Mouse (Mus musculus) heart, adult 11 months (tissue): ENCODE data around the gene Vmp1.

Source experiments
- DNase-seq: peaks from one replicate; pipeline ENCODE4 v3.0.0; 2022

The Vmp1 gene

GRCm38 (mm10) chr11:86547412-86547811, 136.2 kb downstream of the Vmp1 start:
- peak; percentile 64 for DNase-seq

GRCm38 (mm10) chr11:86545556-86545955, 138.1 kb downstream of the Vmp1 start:
- DNase-seq: peak; percentile 87

- peak; percentile 100 for DNase-seq
Measured at GRCm38 (mm10) chr11:86544639-86545299, 138.9 kb downstream of the Vmp1 start, which contains the start of the genes Rps6kb1 and Tubd1. TSS of gene Rps6kb1 (minus strand) at chr11:86544805. TSS of gene Tubd1 (plus strand) at chr11:86544991.

DNA sequence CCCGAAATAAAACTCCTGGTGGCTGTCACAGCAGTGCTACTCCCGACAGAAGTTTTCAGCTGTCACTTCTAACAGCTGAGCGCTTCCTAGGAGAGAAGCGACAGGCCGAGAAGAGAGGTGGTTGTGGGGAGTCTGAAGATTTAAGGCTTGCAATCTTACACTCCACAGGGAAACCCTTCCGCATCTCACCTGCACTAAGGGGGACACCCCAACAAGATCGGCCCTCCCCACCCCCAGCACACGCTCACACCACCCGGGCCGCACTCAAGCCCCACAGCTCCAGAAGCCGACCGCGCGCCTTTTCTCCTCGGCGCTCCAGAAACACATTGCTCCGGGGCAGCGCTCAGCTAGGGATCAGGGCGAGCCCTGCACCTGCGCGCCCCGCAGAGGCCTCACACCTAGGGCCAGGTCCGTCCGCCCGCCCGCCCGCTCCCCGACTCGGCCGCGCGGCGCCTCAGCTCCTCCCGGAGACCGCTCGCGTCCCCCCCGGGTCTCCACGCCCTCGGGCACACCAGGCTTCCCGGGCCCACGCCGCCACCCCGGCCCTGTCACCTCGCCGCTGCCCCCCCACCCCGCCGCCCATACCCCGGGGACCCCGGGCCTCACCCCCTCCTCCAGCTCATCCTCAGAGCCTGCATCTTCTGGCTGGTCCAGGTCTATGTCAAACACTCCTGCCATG, 139.5 kb downstream of the Vmp1 start:
- DNase-seq: no peak

- peak; percentile 34 for DNase-seq
Measured at GRCm38 (mm10) chr11:86542851-86543250, 140.8 kb downstream of the Vmp1 start.

- no peak for DNase-seq
Measured at GRCm38 (mm10) chr11:86540476-86540845, 143.2 kb downstream of the Vmp1 start.

- DNase-seq: peak; percentile 48
Measured at GRCm38 (mm10) chr11:86539716-86540475, 143.7 kb downstream of the Vmp1 start.

GRCm38 (mm10) chr11:86538786-86539185, 144.8 kb downstream of the Vmp1 start:
- DNase-seq: no peak

DNA sequence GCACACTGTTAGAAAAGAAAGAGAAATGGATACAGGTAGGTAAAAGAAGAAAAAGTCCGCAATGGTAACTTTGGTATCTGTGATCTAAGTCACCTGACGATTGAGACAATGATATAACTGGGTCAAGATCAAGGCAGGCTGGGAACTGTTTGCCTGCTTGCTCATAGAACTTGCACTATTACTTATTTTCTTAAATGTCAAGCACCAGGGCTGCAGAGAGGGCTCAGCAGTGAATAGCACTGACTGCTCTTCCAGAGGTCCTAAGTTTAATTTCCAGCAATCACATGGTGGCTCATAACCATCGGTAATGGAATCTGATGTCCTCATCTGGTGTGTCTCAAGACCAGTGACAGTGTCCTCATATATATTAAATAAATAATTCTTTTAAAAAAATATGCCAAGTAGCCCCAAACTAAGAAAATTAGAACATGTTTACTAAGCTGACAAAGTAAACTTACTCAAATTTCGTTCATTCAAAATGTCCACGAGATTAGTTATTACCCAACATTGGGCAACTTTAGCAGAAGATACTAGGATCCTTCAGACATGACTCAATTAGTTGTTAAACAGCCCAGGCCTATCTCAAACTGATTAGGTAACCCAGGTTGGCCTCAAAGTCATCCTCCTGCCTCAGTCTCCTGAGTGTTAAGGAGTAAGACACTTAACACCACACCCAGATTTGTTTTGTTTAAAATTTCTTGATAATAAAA, 149.3 kb downstream of the Vmp1 start:
- DNase-seq: no peak
